Mouse (Mus musculus): ENCODE measurements around the gene Gm9887.
"Not testable (repeated sequence)": the region's sequence is repeated elsewhere in the genome, so short reads cannot be mapped to it uniquely, and the experiment has no call there.

Gm9887 gene

GRCm38 (mm10) chr12:69361919-69362318 is 10.3 kb downstream of the Gm9887 start:
- in situ Hi-C loops (cut with MboI, MseI): no loop called here

GRCm38 (mm10) chr12:69360997-69361899 is 11.0 kb downstream of the Gm9887 start:
- in situ Hi-C loops (cut with MboI, MseI): not testable (repeated sequence)

- in situ Hi-C loops (cut with MboI, MseI): no loop called here
Measured at GRCm38 (mm10) chr12:69360655-69360996, 11.6 kb downstream of the Gm9887 start.

GRCm38 (mm10) chr12:69357300-69357646 is 15.0 kb downstream of the Gm9887 start:
- in situ Hi-C loops (cut with MboI, MseI): loop anchor here (5.0 kb wide), 1 partner anchor 220 kb away; no protein-coding TSS in a partner anchor

- in situ Hi-C loops (cut with MboI, MseI): loop anchor here (5.0 kb wide), 1 partner anchor 221 kb away; no protein-coding TSS in a partner anchor
Measured at GRCm38 (mm10) chr12:69356546-69357299, 15.5 kb downstream of the Gm9887 start, which contains the start of gene Nemf. Nemf (minus strand) TSS chr12:69357165.

- in situ Hi-C loops (cut with MboI, MseI): no loop called here
Measured at GRCm38 (mm10) chr12:69351685-69352084, 20.6 kb downstream of the Gm9887 start.

GRCm38 (mm10) chr12:69349928-69350327 is 22.3 kb downstream of the Gm9887 start:
- in situ Hi-C loops (cut with MboI, MseI): no loop called here

- in situ Hi-C loops (cut with MboI, MseI): loop anchor here in 1 of 2 experiments (10.0 kb wide), 2 partner anchors 361 to 1651 kb away; no protein-coding TSS in a partner anchor
Measured at GRCm38 (mm10) chr12:69333547-69333946, 38.7 kb downstream of the Gm9887 start.

GRCm38 (mm10) chr12:69332147-69332546 is 40.1 kb downstream of the Gm9887 start:
- in situ Hi-C loops (cut with MboI, MseI): loop anchor here in 1 of 2 experiments (10.0 kb wide), 2 partner anchors 363 to 1653 kb away; no protein-coding TSS in a partner anchor

- in situ Hi-C loops (cut with MboI, MseI): loop anchor here in 1 of 2 experiments (10.0 kb wide), 2 partner anchors 364 to 1654 kb away; no protein-coding TSS in a partner anchor
Measured at GRCm38 (mm10) chr12:69331187-69331586, 41.1 kb downstream of the Gm9887 start.
